Comparison of ENCODE assay signal across 8 mouse cellular contexts in genomic region chr4:135889884-135890283, GRCm38 (mm10). TPM values are rescaled to one million over a fixed set of nuclear protein-coding genes. Genes with fewer than 3 reads are reported as not detected.
DNase-seq lines count a peak whose midpoint lies in the region; ATAC-seq and TF ChIP-seq lines count a peak whose summit lies in the region.

No protein-coding gene starts in this region.

- TF ChIP-seq CTCF in kidney, adult 2 months (conservative IDR thresholded peaks at IDR 0.05; ENCODE audit: insufficient read depth, insufficient read length, low read depth, low read length): peak; percentile 98

- no peak overlapping the region for H3K4me2 ChIP-seq in embryonic facial prominence, embryonic 11.5 days (ENCODE audit: low read depth, low read length)
- H3K4me2 ChIP-seq in limb, embryonic 14.5 days (replicated peaks; ENCODE audit: low read depth, low read length, severe bottlenecking): no peak overlapping the region
- H3K4me2 ChIP-seq in stomach, embryonic 16.5 days (ENCODE audit: low read depth, low read length): no peak overlapping the region

- H3K9ac ChIP-seq in embryonic facial prominence, embryonic 11.5 days (replicated peaks; ENCODE audit: low read length): no peak overlapping the region
- H3K9ac ChIP-seq in limb, embryonic 14.5 days (ENCODE audit: low read depth, low read length, severe bottlenecking): no peak overlapping the region
- no peak overlapping the region for H3K9ac ChIP-seq in stomach, embryonic 16.5 days (ENCODE audit: low read length)

- no peak overlapping the region for H3K27ac ChIP-seq in embryonic facial prominence, embryonic 11.5 days (replicated peaks; ENCODE audit: low read depth, low read length)
- no peak overlapping the region for H3K27ac ChIP-seq in kidney, adult 2 months (ENCODE audit: insufficient read depth, low read depth, low read length)
- no peak overlapping the region for H3K27ac ChIP-seq in limb, embryonic 14.5 days (replicated peaks; ENCODE audit: low read depth, low read length)
- H3K27ac ChIP-seq in stomach, embryonic 16.5 days (ENCODE audit: low read length): no peak overlapping the region

- H3K27me3 ChIP-seq in embryonic facial prominence, embryonic 11.5 days (ENCODE audit: control insufficient read depth, insufficient read depth, low read length): no peaks in the 10 kb centered on the region
- no peaks in the 10 kb centered on the region for H3K27me3 ChIP-seq in kidney, adult 2 months (replicated peaks; ENCODE audit: control insufficient read depth, insufficient read depth, low read length)
- no peaks in the 10 kb centered on the region for H3K27me3 ChIP-seq in limb, embryonic 14.5 days (ENCODE audit: control insufficient read depth, insufficient read depth, low read length)
- no peaks in the 10 kb centered on the region for H3K27me3 ChIP-seq in stomach, embryonic 16.5 days (ENCODE audit: control insufficient read depth, insufficient read depth, low read length)

- peak; percentile 67; the same call in 1 of the 2 replicates for ATAC-seq in embryonic facial prominence, embryonic 11.5 days (replicated peaks; ENCODE audit: insufficient number of reproducible peaks, low FRiP score, low TSS enrichment, low read depth)
- ATAC-seq in limb, embryonic 14.5 days (ENCODE audit: low FRiP score, low read depth): peak; percentile 70; the same call in 1 of the 2 replicates
- peak; percentile 85 for ATAC-seq in stomach, embryonic 16.5 days (ENCODE audit: insufficient read depth, low FRiP score)

- no peak for TF ChIP-seq POLR2A in kidney, adult 2 months (IDR thresholded peaks at IDR 0.05; ENCODE audit: low read depth, low read length)
- TF ChIP-seq POLR2A in limb, embryonic 14.5 days (IDR thresholded peaks at IDR 0.05; ENCODE audit: borderline replicate concordance, extremely low read depth, insufficient read depth, insufficient read length): no peak

- no peaks in the 10 kb centered on the region for H3K4me1 ChIP-seq in embryonic facial prominence, embryonic 11.5 days (ENCODE audit: control insufficient read depth, insufficient read depth, low read length)
- H3K4me1 ChIP-seq in kidney, adult 2 months (ENCODE audit: control insufficient read depth, insufficient read depth, low read length): no peaks in the 10 kb centered on the region
- H3K4me1 ChIP-seq in limb, embryonic 14.5 days (ENCODE audit: control insufficient read depth, insufficient read depth, low read length): no peaks in the 10 kb centered on the region
- H3K4me1 ChIP-seq in stomach, embryonic 16.5 days (ENCODE audit: control insufficient read depth, insufficient read depth, low read length): no peaks in the 10 kb centered on the region

- H3K36me3 ChIP-seq in embryonic facial prominence, embryonic 11.5 days (replicated peaks; ENCODE audit: control insufficient read depth, insufficient read depth, low read depth, low read length): no peaks in the 10 kb centered on the region
- H3K36me3 ChIP-seq in kidney, adult 2 months (ENCODE audit: control insufficient read depth, insufficient read depth, low read length): no peaks in the 10 kb centered on the region
- H3K36me3 ChIP-seq in limb, embryonic 14.5 days (ENCODE audit: control insufficient read depth, insufficient read depth, low read length): no peaks in the 10 kb centered on the region
- no peaks in the 10 kb centered on the region for H3K36me3 ChIP-seq in stomach, embryonic 16.5 days (ENCODE audit: control insufficient read depth, insufficient read depth, low read length)

- WGBS in embryonic facial prominence, embryonic 11.5 days: 15% methylated on average over 4 of the region's 4 CpGs
- WGBS in kidney, adult 2 months: 5% methylated on average over 4 of the region's 4 CpGs
- WGBS in limb, embryonic 14.5 days: 4% methylated on average over 4 of the region's 4 CpGs
- WGBS in stomach, embryonic 16.5 days: 6% methylated on average over 4 of the region's 4 CpGs

- DNase-seq in B cell, adult 2 months: peak; percentile 84 to 86
- DNase-seq in adrenal gland, adult 8-10 months: peak; percentile 69
- DNase-seq in embryonic facial prominence, embryonic 11.5 days (ENCODE audit: low spot score): peak; percentile 74
- DNase-seq in heart, adult 8-10 months (ENCODE audit: low spot score): peak; percentile 80
- DNase-seq in kidney, adult 2 months: peak; percentile 84
- peak; percentile 77 for DNase-seq in limb, embryonic 14.5 days (ENCODE audit: low spot score)
- DNase-seq in natural killer cell, adult 2 months (ENCODE audit: low spot score in 2 of 2): peak; percentile 71 to 85

- H3K9me3 ChIP-seq in embryonic facial prominence, embryonic 11.5 days (replicated peaks; ENCODE audit: control insufficient read depth, low read length): no peaks in the 10 kb centered on the region
- H3K9me3 ChIP-seq in limb, embryonic 14.5 days (ENCODE audit: control insufficient read depth, low read length): no peaks in the 10 kb centered on the region
- no peaks in the 10 kb centered on the region for H3K9me3 ChIP-seq in stomach, embryonic 16.5 days (replicated peaks; ENCODE audit: control insufficient read depth, low read length)

- H3K4me3 ChIP-seq in embryonic facial prominence, embryonic 11.5 days (ENCODE audit: low read depth, low read length): no peak overlapping the region
- no peak overlapping the region for H3K4me3 ChIP-seq in kidney, adult 2 months (ENCODE audit: insufficient read depth, low read depth, low read length)
- no peak overlapping the region for H3K4me3 ChIP-seq in limb, embryonic 14.5 days (replicated peaks; ENCODE audit: low read length)
- no peak overlapping the region for H3K4me3 ChIP-seq in stomach, embryonic 16.5 days (replicated peaks; ENCODE audit: low read length)

RNA-seq across cellular contexts. Expression of gene Cnr2, which starts 5.3 kb away (rescaled TPM):
- total RNA-seq in adrenal gland, adult 8-10 months (2022): 1 to 10 TPM; 2.2 to 3.6 (median 2.8) TPM
- 0.25 and 0.43 TPM in 2 replicates for polyA plus RNA-seq in embryonic facial prominence, embryonic 11.5 days (2014; fragmentation: Nextera tagmentation; extraction: Ambion mirVana)
- total RNA-seq in heart, adult 8-10 months (2022): under 1 TPM; 0.22 to 0.57 (median 0.36) TPM
- polyA plus RNA-seq in kidney, adult 2 months (2012; rRNA removed): 2.7 and 4.1 TPM in 2 replicates
- 0.70 TPM in 2 replicates for polyA plus RNA-seq in limb, embryonic 14.5 days (2012; rRNA removed)
- polyA plus RNA-seq in limb, embryonic 14.5 days (2014; fragmentation: Nextera tagmentation; extraction: Ambion mirVana): 0.57 and 0.94 TPM in 2 replicates
- 0.59 and 0.90 TPM in 2 replicates for polyA plus RNA-seq in stomach, embryonic 16.5 days (2015; fragmentation: Nextera tagmentation; extraction: Ambion mirVana)

RNA-seq across cellular contexts. Expression of gene Pnrc2, which starts 16.2 kb away (rescaled TPM):
- 100 to 1,000 TPM; 106 to 163 (median 148) TPM for total RNA-seq in adrenal gland, adult 8-10 months (2022)
- 227 and 251 TPM in 2 replicates for polyA plus RNA-seq in embryonic facial prominence, embryonic 11.5 days (2014; fragmentation: Nextera tagmentation; extraction: Ambion mirVana)
- total RNA-seq in heart, adult 8-10 months (2022): 10 to 100 TPM; 51.2 to 75.7 (median 66.5) TPM
- polyA plus RNA-seq in kidney, adult 2 months (2012; rRNA removed): 17.7 and 23.3 TPM in 2 replicates
- polyA plus RNA-seq in limb, embryonic 14.5 days (2012; rRNA removed): 105 and 106 TPM in 2 replicates
- 165 and 178 TPM in 2 replicates for polyA plus RNA-seq in limb, embryonic 14.5 days (2014; fragmentation: Nextera tagmentation; extraction: Ambion mirVana)
- polyA plus RNA-seq in stomach, embryonic 16.5 days (2015; fragmentation: Nextera tagmentation; extraction: Ambion mirVana): 168 and 169 TPM in 2 replicates

RNA-seq across cellular contexts. Expression of gene Fuca1, which starts 30.7 kb away (rescaled TPM):
- total RNA-seq in adrenal gland, adult 8-10 months (2022): 100 to 1,000 TPM in 3 of 4 experiments, 10 to 100 TPM in 1; 83.5 to 119 (median 106) TPM
- polyA plus RNA-seq in embryonic facial prominence, embryonic 11.5 days (2014; fragmentation: Nextera tagmentation; extraction: Ambion mirVana): 39.2 and 45.5 TPM in 2 replicates
- 10 to 100 TPM; 29.8 to 40.8 (median 34.6) TPM for total RNA-seq in heart, adult 8-10 months (2022)
- 161 and 226 TPM in 2 replicates for polyA plus RNA-seq in kidney, adult 2 months (2012; rRNA removed)
- polyA plus RNA-seq in limb, embryonic 14.5 days (2012; rRNA removed): 45.6 and 50.1 TPM in 2 replicates
- 80.8 and 92.8 TPM in 2 replicates for polyA plus RNA-seq in limb, embryonic 14.5 days (2014; fragmentation: Nextera tagmentation; extraction: Ambion mirVana)
- 98.9 and 132 TPM in 2 replicates for polyA plus RNA-seq in stomach, embryonic 16.5 days (2015; fragmentation: Nextera tagmentation; extraction: Ambion mirVana)

RNA-seq across cellular contexts. Expression of gene Srsf10, which starts 34.3 kb away (rescaled TPM):
- total RNA-seq in adrenal gland, adult 8-10 months (2022): 100 to 1,000 TPM in 2 of 4 experiments, 10 to 100 TPM in 2; 93.3 to 127 (median 104) TPM
- polyA plus RNA-seq in embryonic facial prominence, embryonic 11.5 days (2014; fragmentation: Nextera tagmentation; extraction: Ambion mirVana): 421 and 489 TPM in 2 replicates
- total RNA-seq in heart, adult 8-10 months (2022): 10 to 100 TPM; 33.2 to 42.3 (median 37.9) TPM
- polyA plus RNA-seq in kidney, adult 2 months (2012; rRNA removed): 43.4 TPM in 2 replicates
- polyA plus RNA-seq in limb, embryonic 14.5 days (2012; rRNA removed): 139 and 145 TPM in 2 replicates
- 258 and 273 TPM in 2 replicates for polyA plus RNA-seq in limb, embryonic 14.5 days (2014; fragmentation: Nextera tagmentation; extraction: Ambion mirVana)
- 192 and 199 TPM in 2 replicates for polyA plus RNA-seq in stomach, embryonic 16.5 days (2015; fragmentation: Nextera tagmentation; extraction: Ambion mirVana)

RNA-seq across cellular contexts. Expression of gene Hmgcl, which starts 56.4 kb away (rescaled TPM):
- total RNA-seq in adrenal gland, adult 8-10 months (2022): 10 to 100 TPM; 51.7 to 68.6 (median 62.8) TPM
- polyA plus RNA-seq in embryonic facial prominence, embryonic 11.5 days (2014; fragmentation: Nextera tagmentation; extraction: Ambion mirVana): 67.0 and 76.0 TPM in 2 replicates
- total RNA-seq in heart, adult 8-10 months (2022): 10 to 100 TPM; 83.3 to 91.3 (median 85.0) TPM
- 175 and 199 TPM in 2 replicates for polyA plus RNA-seq in kidney, adult 2 months (2012; rRNA removed)
- polyA plus RNA-seq in limb, embryonic 14.5 days (2012; rRNA removed): 60.8 and 69.7 TPM in 2 replicates
- 93.4 and 97.6 TPM in 2 replicates for polyA plus RNA-seq in limb, embryonic 14.5 days (2014; fragmentation: Nextera tagmentation; extraction: Ambion mirVana)
- 97.5 and 107 TPM in 2 replicates for polyA plus RNA-seq in stomach, embryonic 16.5 days (2015; fragmentation: Nextera tagmentation; extraction: Ambion mirVana)
